Mouse (Mus musculus) G1E (cell line): ENCODE results near the gene Traf2.

Experiments
- CTCF ChIP-seq: IDR thresholded peaks from 2 replicates; pipeline ENCODE4 v1.5.1; 2012; ENCODE audit warnings: low read depth, low read length, inconsistent platforms, mixed read lengths
- GATA1 ChIP-seq: IDR thresholded peaks from 2 replicates; pipeline ENCODE4 v1.6.1; 2012; ENCODE audit warnings: borderline replicate concordance, low read length, inconsistent platforms, mixed read lengths
- GATA2 ChIP-seq: IDR thresholded peaks from 2 replicates; pipeline ENCODE4 v1.6.1; 2012; ENCODE audit warnings: low read depth, low read length, inconsistent platforms, borderline replicate concordance
- POLR2AphosphoS5 ChIP-seq: IDR thresholded peaks from 2 replicates; pipeline ENCODE4 v1.6.1; 2012; ENCODE audit warnings: low read depth, low read length, inconsistent platforms; ENCODE audit not compliant: insufficient replicate concordance
- TAL1 ChIP-seq: conservative IDR thresholded peaks from 2 replicates; pipeline ENCODE4 v1.6.1; 2012; ENCODE audit warnings: low read depth, low read length, inconsistent platforms, mixed read lengths

DNA sequence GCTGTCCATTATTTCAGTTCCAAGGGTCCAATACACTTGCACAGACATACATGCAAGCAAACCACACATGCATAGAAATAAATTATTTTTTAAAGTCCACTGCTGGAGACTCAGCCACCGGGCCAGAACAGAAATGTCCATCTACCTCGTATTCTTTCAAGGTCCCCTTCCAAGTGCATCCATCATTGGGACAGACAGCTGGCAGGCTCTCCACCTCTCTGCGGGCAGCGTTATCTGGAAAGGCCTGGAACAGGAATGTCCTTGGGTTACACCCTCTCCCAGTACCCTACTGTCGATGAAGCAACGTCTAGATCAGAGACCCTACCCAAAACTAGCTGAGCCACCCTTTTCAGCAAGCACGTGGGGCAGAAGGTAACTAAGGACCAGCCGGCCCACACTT lies 10.2 kb downstream of the Traf2 start:
- TF ChIP-seq CTCF (no peak), TAL1 (no peak), GATA2 (no peak), POLR2AphosphoS5 (no peak), GATA1 (no peak)
